Comparison of ENCODE assay signal across 8 mouse cellular contexts in the genomic region with DNA sequence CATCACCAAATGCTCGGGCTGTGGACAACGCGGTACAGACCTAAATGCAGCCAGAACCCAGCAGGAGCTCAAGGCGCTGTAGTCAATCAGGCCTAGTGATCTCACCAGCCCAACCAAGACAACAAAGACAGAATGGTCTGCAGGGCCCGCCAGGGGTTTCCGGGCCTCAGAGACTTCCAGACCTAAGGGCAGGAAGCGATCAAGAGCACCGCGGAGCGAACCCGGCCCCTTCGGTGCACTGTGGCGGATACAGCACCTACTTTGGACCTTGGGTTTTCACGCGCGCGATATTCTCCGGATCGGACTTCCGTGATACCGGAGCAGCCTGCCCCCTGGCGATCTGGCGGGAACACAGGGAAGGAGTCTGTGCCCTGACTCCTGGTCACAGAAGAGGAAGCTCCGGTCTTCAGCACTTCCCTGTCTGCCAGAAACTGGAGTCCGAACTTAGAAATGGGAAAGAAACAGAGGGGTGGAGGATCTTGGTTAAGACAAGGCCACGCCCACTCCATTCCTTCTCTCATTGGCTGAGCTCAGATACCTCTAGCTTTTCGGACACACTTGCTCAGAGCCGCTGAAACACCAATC. TPM values are rescaled to one million over a fixed set of nuclear protein-coding genes. Genes with fewer than 3 reads are reported as not detected.
A peak's percentile ranks its signal among the peaks of the same experiment; 100 is the strongest.
DNase-seq lines count a peak whose midpoint lies in the region; ATAC-seq and TF ChIP-seq lines count a peak whose summit lies in the region.

A gene (minus strand): TSS at position 439 of the 585 bp plus-strand sequence.

- H3K36me3 ChIP-seq in hindbrain, embryonic 10.5 days, result peaks cover 34% of the 10 kb centered on the region
- H3K36me3 ChIP-seq in lung, postnatal 0 days (ENCODE audit: insufficient read depth, low read length), result 0 out of 2 replicates have a peak, but pooled peaks cover 4% of the 10 kb centered on the region

- peak; percentile 73 for TF ChIP-seq CTCF in lung, postnatal 0 days (IDR thresholded peaks at IDR 0.05)

- TF ChIP-seq EP300 in lung, postnatal 0 days (IDR thresholded peaks at IDR 0.05), result 0 out of 2 replicates have a peak, but pooled peaks have one; percentile 19

- H3K4me2 ChIP-seq in lung, postnatal 0 days (replicated peaks; ENCODE audit: low read depth, low read length), result peak within 1 kb of the TSS; percentile 67

- no peaks in the 10 kb centered on the region for H3K9me3 ChIP-seq in hindbrain, embryonic 10.5 days
- H3K9me3 ChIP-seq in lung, postnatal 0 days (ENCODE audit: low read length), result no peaks in the 10 kb centered on the region

- WGBS in hindbrain, embryonic 10.5 days, result under 1% methylated on average over 28 of the region's 28 CpGs
- under 1% methylated on average over 28 of the region's 28 CpGs for WGBS in lung, postnatal 0 days

- H3K27ac ChIP-seq in hindbrain, embryonic 10.5 days, result peak within 1 kb of the TSS; percentile 95
- peak within 1 kb of the TSS; percentile 79 for H3K27ac ChIP-seq in lung, postnatal 0 days (ENCODE audit: low read length)

- H3K27me3 ChIP-seq in hindbrain, embryonic 10.5 days (ENCODE audit: insufficient read depth, poor library complexity, severe bottlenecking), result peaks cover 7% of the 10 kb centered on the region; the same call in 1 of the 2 replicates
- H3K27me3 ChIP-seq in lung, postnatal 0 days (replicated peaks; ENCODE audit: insufficient read depth, low read length), result no peaks in the 10 kb centered on the region

- ATAC-seq in lung, postnatal 0 days, result peak; percentile 89

- peak within 1 kb of the TSS; percentile 50 for H3K9ac ChIP-seq in lung, postnatal 0 days (replicated peaks; ENCODE audit: low read depth)

- peak; percentile 90 for DNase-seq in MN1 (ENCODE audit: low spot score)
- peak; percentile 72 for DNase-seq in cerebellum, adult 9-10 months
- peak; percentile 77 for DNase-seq in forelimb bud, embryonic 11.5 days (ENCODE audit: low read depth, low spot score)
- peak; percentile 84 for DNase-seq in hindbrain, embryonic 10.5 days (ENCODE audit: low spot score)
- peak; percentile 57 to 68 for DNase-seq in layer of hippocampus, postnatal 10 days (ENCODE audit: low spot score in 2 of 2)
- peak; percentile 93 for DNase-seq in lung, postnatal 0 days (ENCODE audit: low spot score)
- peak; percentile 44 for DNase-seq in ovary, postnatal 10 days (ENCODE audit: low spot score)
- peak; percentile 64 for DNase-seq in thymus, postnatal 0 days (ENCODE audit: low spot score)

- H3K4me1 ChIP-seq in hindbrain, embryonic 10.5 days (replicated peaks), result peaks cover 24% of the 10 kb centered on the region
- H3K4me1 ChIP-seq in lung, postnatal 0 days (ENCODE audit: insufficient read depth, low read depth, low read length), result peaks cover 8% of the 10 kb centered on the region; the same call in 1 of the 2 replicates

- H3K4me3 ChIP-seq in hindbrain, embryonic 10.5 days, result peak within 1 kb of the TSS; percentile 74
- H3K4me3 ChIP-seq in lung, postnatal 0 days (ENCODE audit: low read depth, low read length), result peak within 1 kb of the TSS; percentile 56

RNA-seq across cellular contexts. Expression of the gene that starts here (rescaled TPM):
- polyA plus RNA-seq in hindbrain, embryonic 10.5 days (2016; fragmentation: Nextera tagmentation; extraction: Ambion mirVana), result 8.3 and 9.3 TPM in 2 replicates
- 1 to 10 TPM; 6.2 to 7.5 TPM for total RNA-seq in layer of hippocampus, postnatal 10 days (2021)
- 5.7 and 6.0 TPM in 2 replicates for polyA plus RNA-seq in lung, postnatal 0 days (2015; fragmentation: Nextera tagmentation; extraction: Ambion mirVana)
- polyA plus RNA-seq in thymus, postnatal 0 days (2015; fragmentation: Nextera tagmentation; extraction: Ambion mirVana), result 5.7 and 7.7 TPM in 2 replicates

Comparison
In these comparisons a context has a peak if more than half of its experiments do, and no peak if none do; other contexts are left out.
1. Peak in every context shown above with its lines: DNase-seq, ATAC-seq, H3K4me3 ChIP-seq and H3K27ac ChIP-seq.